Mouse (Mus musculus): ENCODE data around the gene Pik3r6. TPM values are rescaled to one million over a fixed set of nuclear protein-coding genes. Genes with fewer than 3 reads are reported as not detected.

Gene Pik3r6
- total and polyA plus RNA-seq, 3 experiments = 0.42 to 1.5 TPM; not detected in 1

GRCm38 (mm10) chr11:68480660-68481059, 22.2 kb upstream of the Pik3r6 start:
- Histone ChIP-seq H3K36me3 (ENCODE audit: control insufficient read depth in 1 of 2, insufficient read depth in 2 of 2, low read length in 2 of 2) (peaks cover 0 to 3% of the 10 kb centered on the region in 2 experiments; a peak in 2 of 4 replicates), H3K27me3 (ENCODE audit: control insufficient read depth in 1 of 2, insufficient read depth in 2 of 2, low read length in 2 of 2) (no peaks in the 10 kb centered on the region), H3K4me1 (ENCODE audit: control insufficient read depth in 1 of 2, insufficient read depth in 2 of 2, low read length in 2 of 2) (peaks cover 3 to 11% of the 10 kb centered on the region in 2 experiments; a peak in 3 of 4 replicates), H3K79me2 (ENCODE audit: control insufficient read depth, insufficient read depth, low read length, poor library complexity) (no peaks in the 10 kb centered on the region), H3K9me3 (replicated peaks; ENCODE audit: insufficient read depth, low read length) (no peaks in the 10 kb centered on the region), H3K4me3 (ENCODE audit: control insufficient read depth in 1 of 2, insufficient read depth in 1 of 2, low read depth in 2 of 2, low read length in 2 of 2) (no peak overlapping the region), H3K27ac (ENCODE audit: control insufficient read depth, low read depth, low read length) (no peak overlapping the region), H3K9ac (ENCODE audit: control insufficient read depth, low read depth, low read length, poor library complexity, severe bottlenecking) (no peak overlapping the region)
- peak; percentile 35 for DNase-seq (ENCODE audit: low read depth, low spot score)
- TF ChIP-seq CTCF (IDR thresholded peaks at IDR 0.05 in 2 of 3, conservative IDR thresholded peaks at IDR 0.05 in 1 of 3; ENCODE audit: control insufficient read depth in 1 of 3, insufficient read depth in 1 of 3, low read depth in 2 of 3, low read length in 3 of 3, poor library complexity in 1 of 3, severe bottlenecking in 1 of 3) (peak; percentile 7 to 55 (median 52); a peak in 5 of 6 replicates), USF2 (IDR thresholded peaks at IDR 0.05; ENCODE audit: borderline replicate concordance in 1 of 2, insufficient read depth in 1 of 2, low read depth in 1 of 2, low read length in 2 of 2) (no peak), NELFE (IDR thresholded peaks at IDR 0.05; ENCODE audit: low read depth, low read length) (no peak), RAD21 (IDR thresholded peaks at IDR 0.05; ENCODE audit: low read depth, low read length) (peak; percentile 55), SMC3 (IDR thresholded peaks at IDR 0.05; ENCODE audit: low read depth, low read length) (peak; percentile 19; the same call in 1 of the 2 replicates)

GRCm38 (mm10) chr11:68482001-68482400, 20.8 kb upstream of the Pik3r6 start:
- Histone ChIP-seq H3K27me3 (ENCODE audit: control insufficient read depth in 1 of 2, insufficient read depth in 2 of 2, low read length in 2 of 2) (no peaks in the 10 kb centered on the region), H3K79me2 (ENCODE audit: control insufficient read depth, insufficient read depth, low read length, poor library complexity) (no peaks in the 10 kb centered on the region), H3K36me3 (ENCODE audit: control insufficient read depth in 1 of 2, insufficient read depth in 2 of 2, low read length in 2 of 2) (peaks cover 0 to 3% of the 10 kb centered on the region in 2 experiments; a peak in 2 of 4 replicates), H3K27ac (ENCODE audit: control insufficient read depth, low read depth, low read length) (no peak overlapping the region), H3K9ac (ENCODE audit: control insufficient read depth, low read depth, low read length, poor library complexity, severe bottlenecking) (no peak overlapping the region), H3K9me3 (replicated peaks; ENCODE audit: insufficient read depth, low read length) (no peaks in the 10 kb centered on the region), H3K4me3 (ENCODE audit: control insufficient read depth in 1 of 2, insufficient read depth in 1 of 2, low read depth in 2 of 2, low read length in 2 of 2) (no peak overlapping the region), H3K4me1 (ENCODE audit: control insufficient read depth in 1 of 2, insufficient read depth in 2 of 2, low read length in 2 of 2) (peaks cover 3 to 11% of the 10 kb centered on the region in 2 experiments; a peak in 3 of 4 replicates)
- TF ChIP-seq ZNF384 (IDR thresholded peaks at IDR 0.05; ENCODE audit: low read depth, low read length) = peak; percentile 52; the same call in 1 of the 2 replicates
- no peak for TF ChIP-seq TBP (IDR thresholded peaks at IDR 0.05; ENCODE audit: low read depth, low read length)
- DNase-seq (ENCODE audit: low read depth, low spot score) = no peak

DNA sequence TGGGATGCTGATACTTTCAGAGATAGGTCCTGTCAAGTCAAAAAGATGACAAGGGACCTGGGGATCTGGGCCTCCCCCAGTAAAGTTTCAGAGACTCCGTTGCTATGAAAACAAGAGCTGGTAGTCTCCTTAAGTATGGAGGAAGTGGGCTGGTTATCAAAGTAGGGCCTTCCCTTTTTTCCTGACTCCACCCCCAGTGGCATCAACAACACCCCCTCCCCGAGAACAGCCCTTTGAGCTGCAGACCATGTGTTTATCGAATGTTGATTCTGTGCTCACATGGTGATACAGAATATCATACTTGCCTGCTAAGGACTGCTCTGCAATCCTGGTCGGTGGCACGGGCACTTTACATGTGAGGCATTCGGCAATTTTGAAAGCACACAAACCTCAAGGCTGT, 19.6 kb upstream of the Pik3r6 start:
- H3K36me3 ChIP-seq (ENCODE audit: control insufficient read depth in 1 of 2, insufficient read depth in 2 of 2, low read length in 2 of 2) = peaks cover 0 to 3% of the 10 kb centered on the region in 2 experiments; a peak in 2 of 4 replicates
- no peak for TF ChIP-seq JUND (IDR thresholded peaks at IDR 0.05; ENCODE audit: low read depth, low read length)
- peak; percentile 42 to 75; a peak in 3 of 4 replicates for TF ChIP-seq EP300 (IDR thresholded peaks at IDR 0.05; ENCODE audit: low read depth in 1 of 2, low read length in 2 of 2)
- no peak; the same call in 1 of the 2 replicates for TF ChIP-seq USF1 (IDR thresholded peaks at IDR 0.05; ENCODE audit: low read depth, low read length)
- peak; percentile 63 for TF ChIP-seq GATA1 (IDR thresholded peaks at IDR 0.05; ENCODE audit: low read depth, low read length)
- TF ChIP-seq KAT2A (conservative IDR thresholded peaks at IDR 0.05; ENCODE audit: low read depth, low read length) = no peak
- no peak for TF ChIP-seq E2F4 (IDR thresholded peaks at IDR 0.05; ENCODE audit: borderline replicate concordance, low read depth, low read length)
- TF ChIP-seq USF2 (IDR thresholded peaks at IDR 0.05; ENCODE audit: borderline replicate concordance in 1 of 2, insufficient read depth in 1 of 2, low read depth in 1 of 2, low read length in 2 of 2) = no peak
- no peak for TF ChIP-seq POLR2AphosphoS2 (IDR thresholded peaks at IDR 0.05; ENCODE audit: low read length)
- TF ChIP-seq POLR2AphosphoS5 (IDR thresholded peaks at IDR 0.05; ENCODE audit: borderline replicate concordance, low read depth, low read length) = no peak
- no peak for TF ChIP-seq ZMIZ1 (IDR thresholded peaks at IDR 0.05; ENCODE audit: low read depth, low read length)
- TF ChIP-seq NELFE (IDR thresholded peaks at IDR 0.05; ENCODE audit: low read depth, low read length) = no peak
- peak; percentile 78 for TF ChIP-seq MAZ (IDR thresholded peaks at IDR 0.05; ENCODE audit: low read depth, low read length)
- no peak for TF ChIP-seq UBTF (IDR thresholded peaks at IDR 0.05; ENCODE audit: borderline replicate concordance, insufficient read depth, low read depth, low read length)
- peak; percentile 52; the same call in 1 of the 2 replicates for TF ChIP-seq ELF1 (IDR thresholded peaks at IDR 0.05; ENCODE audit: low read depth, low read length)
- no peak for TF ChIP-seq GABPA (IDR thresholded peaks at IDR 0.05; ENCODE audit: low read depth, low read length)
- TF ChIP-seq SMC3 (IDR thresholded peaks at IDR 0.05; ENCODE audit: low read depth, low read length) = no peak
- peak; percentile 96 for TF ChIP-seq MXI1 (IDR thresholded peaks at IDR 0.05; ENCODE audit: low read depth, low read length)
- TF ChIP-seq SIN3A (IDR thresholded peaks at IDR 0.05; ENCODE audit: low read length) = peak; percentile 84
- TF ChIP-seq ZNF384 (IDR thresholded peaks at IDR 0.05; ENCODE audit: low read depth, low read length) = no peak
- 0 out of 2 replicates have a peak, but pooled peaks have one; percentile 37 for TF ChIP-seq TCF12 (IDR thresholded peaks at IDR 0.05; ENCODE audit: low read depth, low read length)
- TF ChIP-seq CTCF (IDR thresholded peaks at IDR 0.05 in 2 of 3, conservative IDR thresholded peaks at IDR 0.05 in 1 of 3; ENCODE audit: control insufficient read depth in 1 of 3, insufficient read depth in 1 of 3, low read depth in 2 of 3, low read length in 3 of 3, poor library complexity in 1 of 3, severe bottlenecking in 1 of 3) = no peak

More for the DNA sequence above, 19.6 kb upstream of the Pik3r6 start:
- Histone ChIP-seq H3K27ac (ENCODE audit: control insufficient read depth, low read depth, low read length) (no peak overlapping the region), H3K4me1 (ENCODE audit: control insufficient read depth in 1 of 2, insufficient read depth in 2 of 2, low read length in 2 of 2) (peaks cover 3 to 11% of the 10 kb centered on the region in 2 experiments; a peak in 3 of 4 replicates), H3K9ac (ENCODE audit: control insufficient read depth, low read depth, low read length, poor library complexity, severe bottlenecking) (no peak overlapping the region), H3K4me3 (ENCODE audit: control insufficient read depth in 1 of 2, insufficient read depth in 1 of 2, low read depth in 2 of 2, low read length in 2 of 2) (peak overlapping the region; percentile 24 to 25; a peak in 3 of 4 replicates), H3K27me3 (ENCODE audit: control insufficient read depth in 1 of 2, insufficient read depth in 2 of 2, low read length in 2 of 2) (no peaks in the 10 kb centered on the region), H3K79me2 (ENCODE audit: control insufficient read depth, insufficient read depth, low read length, poor library complexity) (no peaks in the 10 kb centered on the region), H3K9me3 (replicated peaks; ENCODE audit: insufficient read depth, low read length) (no peaks in the 10 kb centered on the region)
- DNase-seq (ENCODE audit: low read depth, low spot score) = peak; percentile 91
